Mouse (Mus musculus): Measurements from ENCODE around the gene Psd4. TPM values are rescaled to one million over a fixed set of nuclear protein-coding genes. Genes with fewer than 3 reads are reported as not detected.

Psd4 gene
- total RNA-seq, 1 experiment from 2014 or later: 154 TPM

Other genes with a start within 250 kb of the Psd4 start
- not detected in 2 replicates for gene Il1f8, start 214.4 kb upstream of the Psd4 start, total RNA-seq (2017)
- gene Il1f9, start 181.1 kb upstream of the Psd4 start, total RNA-seq (2017): 318 and 323 TPM in 2 replicates
- gene Il1f6, start 152.2 kb upstream of the Psd4 start, total RNA-seq (2017): not detected in 2 replicates
- not detected in 2 replicates for gene Il1f5, start 90.6 kb upstream of the Psd4 start, total RNA-seq (2017)
- gene Il1f10, start 76.4 kb upstream of the Psd4 start, total RNA-seq (2017): not detected in 2 replicates
- 188 TPM in 2 replicates for gene Il1rn, start 30.7 kb upstream of the Psd4 start, total RNA-seq (2017)
- gene Pax8, start 108.0 kb downstream of the Psd4 start, total RNA-seq (2017): not detected in 2 replicates

Data from neutrophil, adult 5-6 weeks (primary cell).